Mouse (Mus musculus): ENCODE measurements at regions not wholly inside any gene's neighbourhood (a gene's known extent, or its start where the extent isn't known, plus 50 kb on each side); places are given as distances from the start of the nearest gene placed in this dataset.

GRCm38 (mm10) chr4:140441805-140442204 is 195.2 kb upstream of the Igsf21 start:
- H3ac ChIP-seq (ENCODE audit: control insufficient read depth, insufficient read length, low read depth), result no peak overlapping the region
- TF ChIP-seq FOSL1 (IDR thresholded peaks at IDR 0.05; ENCODE audit: insufficient read depth, low read length, poor library complexity, severe bottlenecking) (no peak), USF1 (IDR thresholded peaks at IDR 0.05; ENCODE audit: low read depth) (no peak), CEBPB (IDR thresholded peaks at IDR 0.05; ENCODE audit: low read depth) (no peak), MAX (IDR thresholded peaks at IDR 0.05) (no peak)
- peaks cover 8% of the 10 kb centered on the region for H3K27me3 ChIP-seq (ENCODE audit: control insufficient read depth, insufficient read depth, insufficient read length)
- no peaks in the 10 kb centered on the region for H3K79me2 ChIP-seq (ENCODE audit: control insufficient read depth, insufficient read depth)
- no peaks in the 10 kb centered on the region for H3K36me3 ChIP-seq (ENCODE audit: control insufficient read depth, insufficient read depth)
- H3K4me3 ChIP-seq (ENCODE audit: insufficient read depth, poor library complexity, severe bottlenecking), result no peak overlapping the region
- no peaks in the 10 kb centered on the region for H3K79me3 ChIP-seq (ENCODE audit: low read depth)

GRCm38 (mm10) chr4:140439856-140440255 is 193.3 kb upstream of the Igsf21 start:
- Histone ChIP-seq H3K27me3 (ENCODE audit: control insufficient read depth, insufficient read depth, insufficient read length) (peaks cover 16% of the 10 kb centered on the region), H3ac (ENCODE audit: control insufficient read depth, insufficient read length, low read depth) (no peak overlapping the region), H3K4me3 (ENCODE audit: insufficient read depth, poor library complexity, severe bottlenecking) (no peak overlapping the region), H3K79me2 (ENCODE audit: control insufficient read depth, insufficient read depth) (no peaks in the 10 kb centered on the region), H3K79me3 (ENCODE audit: low read depth) (no peaks in the 10 kb centered on the region), H3K36me3 (ENCODE audit: control insufficient read depth, insufficient read depth) (no peaks in the 10 kb centered on the region)
- TF ChIP-seq MYOD1 (IDR thresholded peaks at IDR 0.05; ENCODE audit: control insufficient read depth, insufficient read length, low read depth) (peak; percentile 36), MAX (IDR thresholded peaks at IDR 0.05) (peak; percentile 79), CTCF (IDR thresholded peaks at IDR 0.05; ENCODE audit: control insufficient read depth, insufficient read depth, insufficient read length) (no peak)

DNA sequence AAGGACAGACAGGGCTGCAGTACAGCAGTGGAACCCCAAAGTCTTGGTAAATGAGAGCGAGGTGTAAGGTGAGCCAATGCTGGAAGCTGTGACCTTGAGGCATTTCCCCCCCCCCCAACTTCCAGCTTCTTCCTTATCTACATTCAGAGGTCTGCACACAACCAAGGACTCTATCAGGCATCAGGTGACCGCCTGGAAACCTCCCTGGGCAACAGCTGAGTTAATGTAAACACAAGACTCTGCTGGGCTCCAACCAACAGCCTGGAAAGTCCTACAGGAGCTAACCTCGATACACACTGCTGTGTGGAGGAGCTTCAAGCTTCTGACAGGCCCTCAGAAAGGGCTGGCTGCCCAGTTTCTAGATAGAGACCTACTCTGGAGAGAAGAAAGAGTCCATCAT is 189.4 kb upstream of the Igsf21 start:
- no peak overlapping the region for H3ac ChIP-seq (ENCODE audit: control insufficient read depth, insufficient read length, low read depth)
- H3K79me3 ChIP-seq (ENCODE audit: low read depth), result no peaks in the 10 kb centered on the region
- TF ChIP-seq USF1 (IDR thresholded peaks at IDR 0.05; ENCODE audit: low read depth) (no peak), FOSL1 (IDR thresholded peaks at IDR 0.05; ENCODE audit: insufficient read depth, low read length, poor library complexity, severe bottlenecking) (no peak), MYOG (IDR thresholded peaks at IDR 0.05; ENCODE audit: control insufficient read depth, extremely low read depth, insufficient read length) (no peak), MYOD1 (IDR thresholded peaks at IDR 0.05; ENCODE audit: control insufficient read depth, insufficient read length, low read depth) (no peak), CEBPB (IDR thresholded peaks at IDR 0.05; ENCODE audit: low read depth) (no peak), CTCF (IDR thresholded peaks at IDR 0.05; ENCODE audit: control insufficient read depth, insufficient read depth, insufficient read length) (no peak), MAX (IDR thresholded peaks at IDR 0.05) (no peak)
- no peak overlapping the region for H3K4me3 ChIP-seq (ENCODE audit: insufficient read depth, poor library complexity, severe bottlenecking)
- no peaks in the 10 kb centered on the region for H3K79me2 ChIP-seq (ENCODE audit: control insufficient read depth, insufficient read depth)
- no peaks in the 10 kb centered on the region for H3K36me3 ChIP-seq (ENCODE audit: control insufficient read depth, insufficient read depth)
- H3K27me3 ChIP-seq (ENCODE audit: control insufficient read depth, insufficient read depth, insufficient read length), result peaks cover 44% of the 10 kb centered on the region

DNA sequence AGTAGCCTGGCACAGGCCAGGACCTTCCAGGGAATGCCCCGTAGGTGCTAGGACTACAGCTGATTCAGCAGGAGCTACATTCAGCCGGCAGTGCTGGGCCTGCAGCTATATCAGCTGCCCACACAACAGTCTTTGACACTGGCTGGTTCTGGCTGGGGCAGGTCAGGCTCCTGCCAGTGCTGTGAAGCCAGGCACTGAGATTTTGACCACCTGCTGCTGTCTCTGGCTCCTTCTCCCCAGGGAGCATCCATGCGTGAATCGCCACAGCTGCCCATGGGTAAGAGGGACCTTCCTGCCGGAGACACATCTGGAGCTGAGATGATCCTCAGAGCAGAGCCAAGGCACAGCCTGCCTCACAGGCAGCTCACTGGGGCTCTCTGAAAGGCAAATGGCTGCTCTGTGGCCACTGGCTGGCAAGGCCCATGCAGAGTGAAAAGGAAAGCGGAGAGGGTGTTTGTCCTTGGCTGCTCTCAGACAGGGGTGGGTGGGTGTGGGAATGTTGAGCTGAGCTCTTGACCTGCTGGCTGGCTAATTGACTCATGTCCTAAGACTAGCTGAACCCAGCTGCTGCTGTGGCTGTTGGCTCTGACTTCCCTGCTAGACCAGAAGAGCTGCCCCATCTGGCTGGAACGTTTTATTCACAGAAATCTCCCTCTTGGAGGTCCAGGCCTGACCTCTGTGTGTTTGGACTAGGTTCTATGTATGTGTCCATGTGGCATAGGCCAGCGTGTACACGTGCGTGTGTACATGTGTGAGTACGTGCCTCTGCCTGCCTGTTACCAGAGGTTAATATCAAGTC is 187.4 kb upstream of the Igsf21 start:
- no peak for TF ChIP-seq CTCF (IDR thresholded peaks at IDR 0.05; ENCODE audit: control insufficient read depth, insufficient read depth, insufficient read length)
- TF ChIP-seq MYOD1 (IDR thresholded peaks at IDR 0.05; ENCODE audit: control insufficient read depth, insufficient read length, low read depth), result no peak

GRCm38 (mm10) chr4:140432101-140432500 is 185.5 kb upstream of the Igsf21 start:
- Histone ChIP-seq H3K27me3 (ENCODE audit: control insufficient read depth, insufficient read depth, insufficient read length) (peaks cover 55% of the 10 kb centered on the region), H3K4me3 (ENCODE audit: insufficient read depth, poor library complexity, severe bottlenecking) (no peak overlapping the region), H3K36me3 (ENCODE audit: control insufficient read depth, insufficient read depth) (no peaks in the 10 kb centered on the region), H3K79me2 (ENCODE audit: control insufficient read depth, insufficient read depth) (no peaks in the 10 kb centered on the region), H3K79me3 (ENCODE audit: low read depth) (no peaks in the 10 kb centered on the region), H3ac (ENCODE audit: control insufficient read depth, insufficient read length, low read depth) (no peak overlapping the region)
- TF ChIP-seq MYOG (IDR thresholded peaks at IDR 0.05; ENCODE audit: control insufficient read depth, extremely low read depth, insufficient read length), result no peak
- TF ChIP-seq MYOD1 (IDR thresholded peaks at IDR 0.05; ENCODE audit: control insufficient read depth, insufficient read length, low read depth), result no peak
- TF ChIP-seq USF1 (IDR thresholded peaks at IDR 0.05; ENCODE audit: low read depth), result no peak
- TF ChIP-seq FOSL1 (IDR thresholded peaks at IDR 0.05; ENCODE audit: insufficient read depth, low read length, poor library complexity, severe bottlenecking), result no peak
- TF ChIP-seq CEBPB (IDR thresholded peaks at IDR 0.05; ENCODE audit: low read depth), result no peak
- TF ChIP-seq MAX (IDR thresholded peaks at IDR 0.05), result no peak
- TF ChIP-seq CTCF (IDR thresholded peaks at IDR 0.05; ENCODE audit: control insufficient read depth, insufficient read depth, insufficient read length), result no peak

More for the DNA sequence above, 187.4 kb upstream of the Igsf21 start:
- H3K4me3 ChIP-seq (ENCODE audit: insufficient read depth, poor library complexity, severe bottlenecking), result no peak overlapping the region
- H3K79me3 ChIP-seq (ENCODE audit: low read depth), result no peaks in the 10 kb centered on the region
- no peaks in the 10 kb centered on the region for H3K36me3 ChIP-seq (ENCODE audit: control insufficient read depth, insufficient read depth)
- no peak overlapping the region for H3ac ChIP-seq (ENCODE audit: control insufficient read depth, insufficient read length, low read depth)
- H3K27me3 ChIP-seq (ENCODE audit: control insufficient read depth, insufficient read depth, insufficient read length), result peaks cover 53% of the 10 kb centered on the region
- no peaks in the 10 kb centered on the region for H3K79me2 ChIP-seq (ENCODE audit: control insufficient read depth, insufficient read depth)

- no peaks in the 10 kb centered on the region for H3K79me3 ChIP-seq (ENCODE audit: low read depth)
- no peak overlapping the region for H3ac ChIP-seq (ENCODE audit: control insufficient read depth, insufficient read length, low read depth)
- TF ChIP-seq CTCF (IDR thresholded peaks at IDR 0.05; ENCODE audit: control insufficient read depth, insufficient read depth, insufficient read length) (no peak), MYOD1 (IDR thresholded peaks at IDR 0.05; ENCODE audit: control insufficient read depth, insufficient read length, low read depth) (no peak), FOSL1 (IDR thresholded peaks at IDR 0.05; ENCODE audit: insufficient read depth, low read length, poor library complexity, severe bottlenecking) (no peak), USF1 (IDR thresholded peaks at IDR 0.05; ENCODE audit: low read depth) (no peak), MYOG (IDR thresholded peaks at IDR 0.05; ENCODE audit: control insufficient read depth, extremely low read depth, insufficient read length) (no peak), MAX (IDR thresholded peaks at IDR 0.05) (no peak), CEBPB (IDR thresholded peaks at IDR 0.05; ENCODE audit: low read depth) (no peak)
- H3K79me2 ChIP-seq (ENCODE audit: control insufficient read depth, insufficient read depth), result no peaks in the 10 kb centered on the region
- H3K36me3 ChIP-seq (ENCODE audit: control insufficient read depth, insufficient read depth), result no peaks in the 10 kb centered on the region
- no peak overlapping the region for H3K4me3 ChIP-seq (ENCODE audit: insufficient read depth, poor library complexity, severe bottlenecking)
- peaks cover 47% of the 10 kb centered on the region for H3K27me3 ChIP-seq (ENCODE audit: control insufficient read depth, insufficient read depth, insufficient read length)
Observed at GRCm38 (mm10) chr4:140427039-140427438, 180.5 kb upstream of the Igsf21 start.

Measured in C2C12 (cell line).